Mouse (Mus musculus): ENCODE measurements around the gene Cd3eap. TPM values are rescaled to one million over a fixed set of nuclear protein-coding genes. Genes with fewer than 3 reads are reported as not detected.

Cd3eap gene
- total and polyA plus RNA-seq, 3 experiments, result 43.9 to 49.8 TPM; not detected in 1

GRCm38 (mm10) chr7:19311991-19312390 is 47.3 kb downstream of the Cd3eap start:
- H3K4me3 ChIP-seq (ENCODE audit: control insufficient read depth in 1 of 2, insufficient read depth in 1 of 2, low read depth in 2 of 2, low read length in 2 of 2), result no peak overlapping the region
- no peaks in the 10 kb centered on the region; the same call in 1 of the 2 replicates for H3K79me2 ChIP-seq (ENCODE audit: control insufficient read depth, insufficient read depth, low read length, poor library complexity)
- no peak for DNase-seq (ENCODE audit: low read depth, low spot score)
- H3K4me1 ChIP-seq (ENCODE audit: control insufficient read depth in 1 of 2, insufficient read depth in 2 of 2, low read length in 2 of 2), result peaks cover 0 to 9% of the 10 kb centered on the region in 2 experiments; a peak in 1 of 4 replicates
- no peak overlapping the region for H3K27ac ChIP-seq (ENCODE audit: control insufficient read depth, low read depth, low read length)
- no peak for TF ChIP-seq JUND (IDR thresholded peaks at IDR 0.05; ENCODE audit: low read depth, low read length)
- no peak for TF ChIP-seq TCF12 (IDR thresholded peaks at IDR 0.05; ENCODE audit: low read depth, low read length)
- no peak for TF ChIP-seq RAD21 (IDR thresholded peaks at IDR 0.05; ENCODE audit: low read depth, low read length)
- TF ChIP-seq NRF1 (IDR thresholded peaks at IDR 0.05; ENCODE audit: insufficient read depth, low read depth, low read length, poor library complexity, severe bottlenecking), result no peak
- no peak for TF ChIP-seq MAZ (IDR thresholded peaks at IDR 0.05; ENCODE audit: low read depth, low read length)
- no peak for TF ChIP-seq HCFC1 (IDR thresholded peaks at IDR 0.05; ENCODE audit: low read depth, low read length)
- TF ChIP-seq ETS1 (IDR thresholded peaks at IDR 0.05; ENCODE audit: low read depth, low read length), result no peak
- no peak for TF ChIP-seq CHD1 (IDR thresholded peaks at IDR 0.05; ENCODE audit: low read depth, low read length)
- TF ChIP-seq EP300 (IDR thresholded peaks at IDR 0.05; ENCODE audit: low read depth in 1 of 2, low read length in 2 of 2), result no peak
- no peak for TF ChIP-seq ZKSCAN1 (IDR thresholded peaks at IDR 0.05; ENCODE audit: low read depth, low read length)
- no peak for TF ChIP-seq ELF1 (IDR thresholded peaks at IDR 0.05; ENCODE audit: low read depth, low read length)
- no peak for TF ChIP-seq USF1 (IDR thresholded peaks at IDR 0.05; ENCODE audit: low read depth, low read length)
- TF ChIP-seq POLR2AphosphoS5 (IDR thresholded peaks at IDR 0.05; ENCODE audit: borderline replicate concordance, low read depth, low read length), result no peak
- no peak for TF ChIP-seq POLR2AphosphoS2 (IDR thresholded peaks at IDR 0.05; ENCODE audit: low read length)
- no peak for TF ChIP-seq GABPA (IDR thresholded peaks at IDR 0.05; ENCODE audit: low read depth, low read length)
- TF ChIP-seq CHD2 (IDR thresholded peaks at IDR 0.05; ENCODE audit: low read length), result no peak
- no peak for TF ChIP-seq ZC3H11A (IDR thresholded peaks at IDR 0.05; ENCODE audit: low read depth, low read length)
- TF ChIP-seq GATA1 (IDR thresholded peaks at IDR 0.05; ENCODE audit: low read depth, low read length), result no peak
- H3K27me3 ChIP-seq (ENCODE audit: control insufficient read depth in 1 of 2, insufficient read depth in 2 of 2, low read length in 2 of 2), result peaks cover 6 to 7% of the 10 kb centered on the region in 2 experiments; a peak in 3 of 4 replicates
- H3K9ac ChIP-seq (ENCODE audit: control insufficient read depth, low read depth, low read length, poor library complexity, severe bottlenecking), result no peak overlapping the region
- H3K36me3 ChIP-seq (ENCODE audit: control insufficient read depth in 1 of 2, insufficient read depth in 2 of 2, low read length in 2 of 2), result no peaks in the 10 kb centered on the region
- H3K9me3 ChIP-seq (replicated peaks; ENCODE audit: insufficient read depth, low read length), result no peaks in the 10 kb centered on the region

- DNase-seq (ENCODE audit: low read depth, low spot score), result peak; percentile 96
- Histone ChIP-seq H3K36me3 (ENCODE audit: control insufficient read depth in 1 of 2, insufficient read depth in 2 of 2, low read length in 2 of 2) (peaks cover 0 to 4% of the 10 kb centered on the region in 2 experiments; a peak in 1 of 4 replicates), H3K9ac (ENCODE audit: control insufficient read depth, low read depth, low read length, poor library complexity, severe bottlenecking) (peak within 1 kb of the TSS; percentile 70), H3K27me3 (ENCODE audit: control insufficient read depth in 1 of 2, insufficient read depth in 2 of 2, low read length in 2 of 2) (peaks cover 6 to 7% of the 10 kb centered on the region in 2 experiments; a peak in 3 of 4 replicates), H3K9me3 (replicated peaks; ENCODE audit: insufficient read depth, low read length) (no peaks in the 10 kb centered on the region), H3K4me1 (ENCODE audit: control insufficient read depth in 1 of 2, insufficient read depth in 2 of 2, low read length in 2 of 2) (peaks cover 3 to 16% of the 10 kb centered on the region in 2 experiments; a peak in 3 of 4 replicates), H3K27ac (ENCODE audit: control insufficient read depth, low read depth, low read length) (peak within 1 kb of the TSS; percentile 20; the same call in 1 of the 2 replicates), H3K79me2 (ENCODE audit: control insufficient read depth, insufficient read depth, low read length, poor library complexity) (no peaks in the 10 kb centered on the region; the same call in 1 of the 2 replicates), H3K4me3 (ENCODE audit: control insufficient read depth in 1 of 2, insufficient read depth in 1 of 2, low read depth in 2 of 2, low read length in 2 of 2) (peak within 1 kb of the TSS; percentile 60 to 88)
- TF ChIP-seq ZMIZ1 (IDR thresholded peaks at IDR 0.05; ENCODE audit: low read depth, low read length) (peak; percentile 56; the same call in 1 of the 2 replicates), CTCF (IDR thresholded peaks at IDR 0.05 in 2 of 3, conservative IDR thresholded peaks at IDR 0.05 in 1 of 3; ENCODE audit: control insufficient read depth in 1 of 3, insufficient read depth in 1 of 3, low read depth in 2 of 3, low read length in 3 of 3, poor library complexity in 1 of 3, severe bottlenecking in 1 of 3) (peak; percentile 33 to 55 (median 39); a peak in 5 of 6 replicates), CHD2 (IDR thresholded peaks at IDR 0.05; ENCODE audit: low read length) (peak; percentile 24; the same call in 1 of the 2 replicates), UBTF (IDR thresholded peaks at IDR 0.05; ENCODE audit: borderline replicate concordance, insufficient read depth, low read depth, low read length) (no peak), ETS1 (IDR thresholded peaks at IDR 0.05; ENCODE audit: low read depth, low read length) (peak; percentile 91), MAX (IDR thresholded peaks at IDR 0.05; ENCODE audit: low read length) (peak; percentile 40; the same call in 1 of the 2 replicates), KAT2A (conservative IDR thresholded peaks at IDR 0.05; ENCODE audit: low read depth, low read length) (no peak; the same call in 1 of the 2 replicates), CHD1 (IDR thresholded peaks at IDR 0.05; ENCODE audit: low read depth, low read length) (no peak), MXI1 (IDR thresholded peaks at IDR 0.05; ENCODE audit: low read depth, low read length) (peak; percentile 51; the same call in 1 of the 2 replicates), TBP (IDR thresholded peaks at IDR 0.05; ENCODE audit: low read depth, low read length) (peak; percentile 79), NELFE (IDR thresholded peaks at IDR 0.05; ENCODE audit: low read depth, low read length) (0 out of 2 replicates have a peak, but pooled peaks have one; percentile 31), POLR2A (IDR thresholded peaks at IDR 0.05; ENCODE audit: control insufficient read depth in 1 of 2, insufficient read depth in 1 of 2, low read depth in 1 of 2, low read length in 2 of 2, poor library complexity in 1 of 2) (peak in 1 of 2 experiments; percentile 68; a peak in 2 of 4 replicates), POLR2AphosphoS2 (IDR thresholded peaks at IDR 0.05; ENCODE audit: low read length) (no peak), NRF1 (IDR thresholded peaks at IDR 0.05; ENCODE audit: insufficient read depth, low read depth, low read length, poor library complexity, severe bottlenecking) (peak; percentile 88), MYB (IDR thresholded peaks at IDR 0.05; ENCODE audit: low read depth, low read length) (no peak), SIN3A (IDR thresholded peaks at IDR 0.05; ENCODE audit: low read length) (peak; percentile 95)
These were observed 49.2 kb downstream of the Cd3eap start, which contains the start of gene Fosb for GRCm38 (mm10) chr7:19309884-19310641. Fosb (minus strand) TSS chr7:19310051.

Measured in MEL (cell line).